Mouse (Mus musculus): ENCODE measurements at regions not wholly inside any gene's neighbourhood (a gene's known extent, or its start where the extent isn't known, plus 50 kb on each side); places are given as distances from the start of the nearest gene placed in this dataset.

GRCm38 (mm10) chr1:186171691-186172090, 54.6 kb upstream of the Lyplal1 start:
- TF ChIP-seq CTCF (IDR thresholded peaks at IDR 0.05; ENCODE audit: extremely low read depth, insufficient read depth, low read length) (no peak), POLR2A (IDR thresholded peaks at IDR 0.05; ENCODE audit: extremely low read depth, insufficient read depth, low read length) (no peak)

Data from cortical plate, adult 2 months (tissue).